Mouse (Mus musculus) E14TG2a.4 (cell line): Measurements from ENCODE around the gene Dmgdh.

Experiments used
- CTCF ChIP-seq: conservative IDR thresholded peaks from 2 replicates; pipeline ENCODE4 v1.5.1; 2014; ENCODE audit warnings: low read length
- NANOG ChIP-seq: IDR thresholded peaks from 2 replicates; pipeline ENCODE4 v1.6.1; 2014; ENCODE audit warnings: borderline replicate concordance, low read length, mixed read lengths
- POU5F1 ChIP-seq: IDR thresholded peaks from 2 replicates; pipeline ENCODE4 v1.6.1; 2014; ENCODE audit warnings: low read length, borderline replicate concordance

- TF ChIP-seq CTCF (no peak), NANOG (no peak), POU5F1 (no peak)
Measured at GRCm38 (mm10) chr13:93757514-93757913, 83.3 kb downstream of the Dmgdh start.
